Mouse (Mus musculus) bone marrow, adult 2 months (tissue): ENCODE data around the gene Zfand5.

ENCODE experiments used
- CTCF ChIP-seq: fragments of 200-500 bp; IDR thresholded peaks from 2 replicates; pipeline ENCODE4 v1.5.1; 2011; ENCODE audit warnings: low read length, control low read depth; ENCODE audit not compliant: control insufficient read depth, insufficient read depth
- POLR2A ChIP-seq: fragments of 200-500 bp; IDR thresholded peaks from 2 replicates; pipeline ENCODE4 v1.6.1; 2011; ENCODE audit warnings: low read depth, mild to moderate bottlenecking, control low read depth, low read length, borderline replicate concordance; ENCODE audit not compliant: control insufficient read depth

DNA sequence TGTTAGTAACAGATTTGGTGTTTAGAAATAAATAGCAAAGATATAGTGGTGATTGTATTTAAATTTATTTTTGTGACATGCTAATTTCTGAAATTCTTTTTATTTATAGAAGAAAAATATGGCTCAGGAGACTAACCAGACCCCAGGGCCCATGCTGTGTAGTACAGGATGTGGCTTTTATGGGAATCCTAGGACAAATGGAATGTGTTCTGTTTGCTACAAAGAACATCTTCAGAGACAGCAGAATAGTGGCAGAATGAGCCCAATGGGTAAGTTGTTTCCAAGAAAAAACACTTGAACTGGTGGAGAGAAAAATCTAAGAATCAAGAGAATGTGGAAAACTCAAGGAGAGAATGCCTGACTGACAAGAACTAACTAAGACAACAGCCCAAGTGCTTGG, 4.2 kb downstream of the Zfand5 start:
- TF ChIP-seq CTCF = no peak
- TF ChIP-seq POLR2A = no peak
